Mouse (Mus musculus) intestine, embryonic 16.5 days (tissue): ENCODE measurements around the gene Meis2. TPM values are rescaled to one million over a fixed set of nuclear protein-coding genes. Genes with fewer than 3 reads are reported as not detected.

Source experiments
- ATAC-seq: fragments of 200-750 bp; cut with Nextera tagmentation; 2 replicates; pipeline ENCODE4 v1.8.0; 2017; ENCODE audit warnings: moderate TSS enrichment, moderate library complexity
- H3K27ac ChIP-seq: fragments of 300-500 bp; sonication (generic); 2 replicates; pipeline ENCODE4 v1.5.1; 2014; ENCODE audit warnings: mild to moderate bottlenecking, low read length
- H3K27me3 ChIP-seq: fragments of 300-500 bp; sonication (generic); replicated peaks from 2 replicates; pipeline ENCODE4 v1.6.1; 2014; ENCODE audit warnings: low read length, control low read depth, mixed read lengths; ENCODE audit not compliant: control insufficient read depth, insufficient read depth
- H3K36me3 ChIP-seq: fragments of 300-500 bp; sonication (generic); 2 replicates; pipeline ENCODE4 v1.6.1; 2014; ENCODE audit warnings: low read length, control low read depth; ENCODE audit not compliant: control insufficient read depth, insufficient read depth
- H3K4me1 ChIP-seq: fragments of 300-500 bp; sonication (generic); 2 replicates; pipeline ENCODE4 v1.6.1; 2014; ENCODE audit warnings: low read length, control low read depth, mixed read lengths; ENCODE audit not compliant: control insufficient read depth, insufficient read depth
- H3K4me2 ChIP-seq: fragments of 300-500 bp; sonication (generic); 2 replicates; pipeline ENCODE4 v1.6.1; 2014; ENCODE audit warnings: low read depth, low read length, control low read depth
- H3K4me3 ChIP-seq: fragments of 300-500 bp; sonication (generic); 2 replicates; pipeline ENCODE4 v1.5.1; 2014; ENCODE audit warnings: mild to moderate bottlenecking, low read length
- H3K9ac ChIP-seq: fragments of 300-500 bp; sonication (generic); 2 replicates; pipeline ENCODE4 v1.6.1; 2014; ENCODE audit warnings: low read depth, low read length
- H3K9me3 ChIP-seq: fragments of 300-500 bp; sonication (generic); 2 replicates; pipeline ENCODE4 v1.6.1; 2016; ENCODE audit warnings: low read length, control low read depth; ENCODE audit not compliant: control insufficient read depth
- WGBS: fragments of 180-500 bp; shearing (Covaris S2); extraction: QIAGEN DNeasy Blood & Tissue Kit; methylation state at CpG from one replicate; pipeline ENCODE4 v1.1.7; 2014; 5-methylcytosine and 5-hydroxymethylcytosine counted together
- polyA plus RNA-seq: library from polyadenylated mRNA; unstranded; fragments of >200 nt; fragmentation: Nextera tagmentation; extraction: Ambion mirVana; gene quantifications from 2 replicates; pipeline ENCODE4 v1.2.1, GENCODE M21; 2015

Meis2 gene
- polyA plus RNA-seq, 1 experiment from 2014 or later = 26.8 TPM

DNA sequence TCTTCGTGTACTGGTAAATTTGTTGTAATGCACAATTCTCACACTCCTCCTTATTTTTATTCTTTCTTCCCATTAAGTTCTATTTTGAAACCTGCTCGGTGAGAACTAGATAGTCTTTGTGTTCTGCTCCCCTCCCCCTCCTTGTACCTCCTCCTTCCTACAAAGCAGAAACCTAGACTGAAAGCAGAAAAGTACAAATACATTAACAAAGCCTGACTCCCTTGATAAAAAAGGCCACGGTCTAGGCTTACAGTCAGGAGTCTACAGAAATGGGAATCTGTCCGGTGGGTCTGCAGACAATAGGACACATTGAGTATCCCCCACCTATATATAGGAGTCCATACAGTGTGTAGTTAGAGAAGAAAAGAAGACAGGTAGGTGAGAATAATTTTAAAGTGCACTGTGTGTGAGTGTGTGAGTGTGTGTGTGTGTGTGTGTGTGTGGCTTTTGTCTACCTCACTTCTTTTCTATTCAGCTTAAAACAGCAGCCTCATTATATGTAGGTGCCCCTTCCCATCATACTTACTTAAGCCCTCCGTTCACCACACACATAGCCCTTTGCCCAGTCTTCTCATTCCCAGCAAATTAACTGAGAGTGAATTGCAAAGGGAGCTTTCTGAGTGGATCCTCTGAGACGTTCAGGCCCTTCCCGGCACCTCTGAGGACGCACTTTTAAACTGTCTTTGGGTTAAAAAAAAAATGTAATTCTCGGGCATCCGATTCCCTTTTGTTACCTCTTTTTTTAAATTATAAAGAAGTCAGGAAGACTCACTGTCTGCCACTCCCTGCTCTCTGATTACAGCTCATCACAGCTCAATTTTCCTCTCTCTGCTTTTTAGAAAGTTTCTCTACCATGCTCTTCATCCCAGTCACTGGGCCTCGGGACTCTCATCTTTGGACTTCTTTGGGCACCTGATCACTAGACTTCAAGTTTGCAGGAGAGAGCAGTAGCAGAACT is 208.2 kb downstream of the Meis2 start:
- Histone ChIP-seq H3K4me1 (peaks cover 26% of the 10 kb centered on the region), H3K4me2 (no peak overlapping the region), H3K36me3 (no peaks in the 10 kb centered on the region), H3K27me3 (peaks cover 39% of the 10 kb centered on the region), H3K9me3 (no peaks in the 10 kb centered on the region), H3K9ac (no peak overlapping the region), H3K27ac (no peak overlapping the region; the same call in 1 of the 2 replicates), H3K4me3 (no peak overlapping the region)
- ATAC-seq = no peak
- WGBS = 31% methylated on average over 11 of the region's 11 CpGs

DNA sequence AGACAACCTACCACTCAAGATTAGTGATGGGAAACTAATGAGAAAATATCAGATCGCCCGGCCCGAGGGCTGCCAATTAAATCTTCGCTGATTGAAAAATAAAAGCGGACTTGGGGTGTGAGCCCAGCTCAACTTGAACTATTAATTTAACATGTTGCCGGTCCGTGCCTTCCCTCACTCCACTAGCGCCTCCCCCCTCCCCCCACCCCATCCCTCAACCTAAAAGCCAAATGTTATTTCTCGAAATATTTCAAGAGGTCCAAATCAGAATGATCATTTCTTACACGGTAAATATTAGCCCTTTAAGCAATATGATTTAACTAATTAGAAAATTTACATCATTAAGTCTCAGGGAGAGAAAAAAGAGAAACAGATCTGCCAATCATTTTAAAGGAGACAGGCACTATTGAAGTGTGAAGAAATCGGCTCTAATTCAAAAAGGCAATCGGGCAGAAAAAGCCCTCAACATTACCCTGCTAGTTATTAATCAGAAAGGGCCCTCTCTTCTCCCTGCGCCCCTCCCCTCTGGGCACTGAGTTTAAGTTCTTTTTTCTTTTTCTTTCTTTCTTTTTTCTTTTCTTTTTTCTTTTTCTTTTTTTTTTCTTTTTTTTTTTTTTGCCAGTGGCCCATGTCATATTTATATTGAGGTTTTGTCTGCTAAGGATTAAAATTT is 209.1 kb downstream of the Meis2 start:
- Histone ChIP-seq H3K4me1 (peaks cover 27% of the 10 kb centered on the region), H3K27ac (no peak overlapping the region), H3K27me3 (peaks cover 45% of the 10 kb centered on the region), H3K4me2 (peak overlapping the region; percentile 50), H3K4me3 (peak overlapping the region; percentile 39), H3K36me3 (no peaks in the 10 kb centered on the region), H3K9me3 (no peaks in the 10 kb centered on the region), H3K9ac (no peak overlapping the region)
- 7% methylated on average over 13 of the region's 13 CpGs for WGBS
- no peak for ATAC-seq

DNA sequence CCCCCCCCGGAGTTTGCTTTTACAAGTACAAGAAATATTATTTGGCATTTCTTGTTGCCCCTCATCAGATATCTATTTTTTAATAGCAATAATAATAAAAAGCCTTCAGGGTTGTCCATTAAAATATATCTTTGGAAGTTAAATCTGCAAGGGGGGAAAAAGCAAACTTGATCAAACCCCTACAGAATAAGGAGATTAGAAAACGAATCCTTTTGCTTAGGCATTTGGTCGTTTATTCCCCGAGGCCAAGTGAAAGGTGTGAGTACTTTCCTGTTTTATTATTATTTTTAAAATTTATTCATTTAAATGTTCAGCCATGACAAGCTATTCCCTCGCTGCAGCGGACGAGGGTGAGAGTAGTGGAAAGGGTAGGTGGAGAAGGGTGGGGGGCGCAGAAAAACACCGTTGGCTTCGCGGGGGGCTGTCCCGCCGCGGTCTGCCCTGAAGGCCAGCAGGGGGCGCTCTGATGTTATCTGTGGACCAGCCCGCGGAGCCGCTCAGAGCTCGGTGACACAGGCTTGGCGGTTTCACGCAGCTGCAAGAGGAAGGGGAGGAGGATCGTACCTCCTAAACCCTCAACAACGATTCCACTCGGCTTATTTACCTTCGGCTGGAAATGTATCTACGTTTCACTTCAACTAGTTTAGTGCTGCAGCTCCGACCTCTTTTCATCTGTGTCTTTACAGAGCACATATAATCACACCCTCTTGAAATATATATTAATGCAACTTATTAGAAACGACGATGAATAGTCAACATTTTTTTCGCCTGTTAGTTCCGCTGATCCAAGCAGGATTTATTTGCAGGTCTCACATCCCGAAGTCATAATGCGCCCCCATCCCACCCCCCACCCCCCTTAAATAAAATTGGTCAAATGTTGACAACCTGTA is 209.9 kb downstream of the Meis2 start:
- Histone ChIP-seq H3K4me1 (peaks cover 25% of the 10 kb centered on the region), H3K27ac (no peak overlapping the region), H3K9ac (0 out of 2 replicates have a peak overlapping the region, but pooled peaks have one; percentile 24), H3K27me3 (peaks cover 46% of the 10 kb centered on the region), H3K4me2 (peak overlapping the region; percentile 50), H3K36me3 (no peaks in the 10 kb centered on the region), H3K9me3 (no peaks in the 10 kb centered on the region), H3K4me3 (peak overlapping the region; percentile 39)
- ATAC-seq = peak; percentile 79
- WGBS = 2% methylated on average over 33 of the region's 33 CpGs

DNA sequence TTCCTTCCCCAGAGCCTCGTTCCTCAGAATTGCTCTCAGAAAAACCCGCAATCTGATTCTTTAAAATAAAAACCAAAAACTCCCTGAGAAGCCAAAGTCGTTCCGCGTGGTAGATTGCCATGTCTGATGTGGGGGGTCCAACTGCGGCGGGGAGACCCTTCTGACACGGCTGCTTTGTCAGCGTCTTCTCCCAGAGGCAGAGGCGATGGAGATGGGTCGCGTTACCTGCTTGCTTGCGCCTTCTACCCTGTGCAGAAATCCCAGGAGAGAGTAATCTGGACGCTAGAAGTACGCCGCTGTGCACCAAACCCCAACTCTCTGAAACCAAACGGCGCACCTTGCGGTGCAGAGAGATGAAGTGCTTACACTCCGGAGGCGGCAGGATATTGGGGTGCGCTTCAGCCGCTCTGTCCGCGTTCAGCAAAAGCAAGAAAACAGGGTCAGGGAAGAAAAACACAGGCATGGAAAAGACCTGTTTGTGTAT is 210.8 kb downstream of the Meis2 start:
- no peak for ATAC-seq
- Histone ChIP-seq H3K27ac (no peak overlapping the region), H3K36me3 (no peaks in the 10 kb centered on the region), H3K4me2 (peak overlapping the region; percentile 30), H3K9ac (peak overlapping the region; percentile 30; the same call in 1 of the 2 replicates), H3K4me3 (no peak overlapping the region), H3K27me3 (peaks cover 43% of the 10 kb centered on the region), H3K4me1 (peaks cover 16% of the 10 kb centered on the region), H3K9me3 (no peaks in the 10 kb centered on the region)
- 6% methylated on average over 25 of the region's 25 CpGs for WGBS

DNA sequence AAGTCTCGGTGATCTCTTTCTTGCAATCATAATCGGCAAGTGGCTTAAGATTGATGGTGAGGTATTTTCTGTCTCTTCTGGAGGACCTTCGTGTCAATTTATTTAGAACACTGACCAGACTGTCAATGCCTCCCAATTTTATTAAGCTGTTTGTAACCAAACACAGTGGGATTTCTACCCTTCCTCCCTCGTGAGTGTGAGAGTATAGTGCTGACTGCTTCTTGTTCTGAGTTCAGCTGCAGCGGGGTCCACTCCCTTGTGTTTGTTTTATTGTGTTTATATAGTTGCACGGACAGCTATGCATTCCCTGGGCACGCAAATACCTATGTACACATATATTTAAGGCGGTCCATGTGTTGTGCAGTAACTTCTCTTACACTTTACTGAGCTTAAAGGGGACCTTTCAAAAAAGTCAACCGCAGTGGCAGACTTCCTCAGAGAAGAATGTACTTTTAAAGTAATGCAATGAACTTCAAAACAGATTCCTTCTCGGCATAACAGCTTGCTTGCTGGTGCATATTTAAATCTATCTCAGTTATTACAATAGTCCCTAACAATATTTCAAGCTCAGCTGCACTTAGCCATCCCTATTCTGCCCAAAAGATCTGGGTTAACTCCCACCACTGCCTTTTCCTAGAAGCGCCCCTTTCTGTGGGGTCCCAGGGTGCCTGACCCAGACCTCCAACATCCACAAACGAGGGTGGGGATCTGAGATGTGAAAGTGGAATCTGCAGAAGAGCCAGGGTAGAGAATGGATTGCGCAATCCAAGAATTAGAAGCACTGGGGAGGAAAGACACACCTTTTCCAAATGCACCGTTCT is 211.4 kb downstream of the Meis2 start:
- no peaks in the 10 kb centered on the region for H3K36me3 ChIP-seq
- H3K9me3 ChIP-seq = no peaks in the 10 kb centered on the region
- 15% methylated on average over 14 of the region's 14 CpGs for WGBS
- H3K27me3 ChIP-seq = peaks cover 38% of the 10 kb centered on the region
- H3K4me2 ChIP-seq = no peak overlapping the region; the same call in 1 of the 2 replicates
- no peak overlapping the region for H3K27ac ChIP-seq
- H3K4me1 ChIP-seq = peaks cover 13% of the 10 kb centered on the region
- peak overlapping the region; percentile 30; the same call in 1 of the 2 replicates for H3K9ac ChIP-seq
- ATAC-seq = no peak
- no peak overlapping the region for H3K4me3 ChIP-seq

DNA sequence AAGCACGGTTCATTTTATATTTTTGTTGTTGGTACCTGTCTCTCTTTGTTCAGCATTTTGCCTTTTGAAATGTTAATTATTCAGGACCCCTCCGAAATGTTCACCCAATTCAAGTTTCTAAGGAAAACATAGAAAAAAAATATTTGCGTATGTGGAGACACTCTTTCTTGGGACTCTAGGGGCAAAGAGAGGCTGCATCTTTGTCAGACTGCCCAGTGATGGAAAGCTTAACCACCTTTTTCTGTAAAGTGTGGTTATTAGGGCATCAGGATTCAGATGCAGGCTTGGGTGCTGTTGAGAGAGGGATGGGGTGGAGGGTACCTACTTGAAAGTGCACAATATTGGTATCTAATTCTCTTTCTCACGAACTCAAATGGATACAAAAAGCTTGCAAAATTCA is 212.4 kb downstream of the Meis2 start:
- Histone ChIP-seq H3K36me3 (no peaks in the 10 kb centered on the region), H3K27ac (no peak overlapping the region), H3K4me2 (no peak overlapping the region), H3K9me3 (no peaks in the 10 kb centered on the region), H3K4me3 (no peak overlapping the region), H3K27me3 (peaks cover 35% of the 10 kb centered on the region), H3K9ac (no peak overlapping the region), H3K4me1 (peaks cover 13% of the 10 kb centered on the region)
- no peak for ATAC-seq
- 40% methylated on average over 4 of the region's 4 CpGs for WGBS

DNA sequence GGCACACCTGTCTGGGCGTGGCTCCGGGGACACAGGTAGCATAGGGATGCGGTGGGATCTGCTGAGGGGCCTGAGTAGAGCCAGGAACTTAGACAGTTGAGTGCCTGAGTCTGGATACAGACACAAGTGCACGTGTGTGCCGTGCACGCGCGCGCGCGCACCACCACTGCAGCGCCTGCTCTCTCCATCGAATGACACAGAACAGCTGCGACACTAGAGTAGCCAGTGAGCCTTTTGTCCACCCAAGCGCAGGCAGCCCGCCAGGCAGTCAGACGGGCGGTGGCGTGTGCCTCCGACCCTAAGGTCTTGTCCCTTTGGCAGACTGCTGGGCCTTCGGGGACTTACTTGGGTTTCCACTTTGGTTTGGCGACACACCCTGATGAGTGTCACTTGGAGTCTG is 213.0 kb downstream of the Meis2 start:
- H3K9me3 ChIP-seq = no peaks in the 10 kb centered on the region
- WGBS = 4% methylated on average over 22 of the region's 22 CpGs
- no peaks in the 10 kb centered on the region for H3K36me3 ChIP-seq
- H3K4me1 ChIP-seq = peaks cover 13% of the 10 kb centered on the region
- no peak overlapping the region for H3K27ac ChIP-seq
- H3K9ac ChIP-seq = no peak overlapping the region
- peak overlapping the region; percentile 44 for H3K4me2 ChIP-seq
- H3K4me3 ChIP-seq = peak overlapping the region; percentile 29
- peaks cover 30% of the 10 kb centered on the region for H3K27me3 ChIP-seq
- peak; percentile 35 for ATAC-seq

DNA sequence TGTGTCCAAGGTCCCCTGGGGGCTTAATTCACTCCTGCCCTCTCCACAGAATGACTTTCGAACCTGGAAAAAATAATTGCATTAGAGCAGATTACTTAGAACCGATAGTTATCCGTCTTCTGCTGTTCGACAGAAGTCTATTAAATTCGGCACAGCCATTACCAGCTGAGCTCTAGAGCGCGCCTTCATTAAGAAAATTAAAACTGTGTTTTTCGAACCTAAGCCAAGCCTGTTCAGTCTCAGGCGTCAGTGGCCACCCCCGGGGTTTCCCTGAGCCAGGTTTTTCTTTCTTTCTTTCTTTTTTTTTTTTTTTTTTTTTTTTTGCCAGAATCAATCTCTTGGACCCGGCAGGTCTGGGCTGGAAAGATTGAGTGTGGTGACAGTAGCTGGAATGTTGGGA is 213.5 kb downstream of the Meis2 start:
- ATAC-seq = no peak
- Histone ChIP-seq H3K9ac (no peak overlapping the region), H3K36me3 (no peaks in the 10 kb centered on the region), H3K9me3 (no peaks in the 10 kb centered on the region), H3K27me3 (peaks cover 25% of the 10 kb centered on the region), H3K4me3 (peak overlapping the region; percentile 29), H3K4me1 (peaks cover 13% of the 10 kb centered on the region), H3K27ac (no peak overlapping the region), H3K4me2 (peak overlapping the region; percentile 44; the same call in 1 of the 2 replicates)
- WGBS = 32% methylated on average over 11 of the region's 11 CpGs
